Mouse (Mus musculus): ENCODE results near the gene Ndel1.

Ndel1 gene

GRCm38 (mm10) chr11:68871748-68872147 is at the start of gene Ndel1:
Ndel1 (minus strand) TSS chr11:68871858.
- in situ Hi-C loops (cut with MboI; ENCODE audit: low pct_unique_long_range_greater_than_20kb in 1 of 2, low sequenced_read_pairs in 2 of 2, unreplicated experiment in 1 of 2), result no loop called here

- in situ Hi-C loops (cut with MboI; ENCODE audit: low pct_unique_long_range_greater_than_20kb in 1 of 2, low sequenced_read_pairs in 2 of 2, unreplicated experiment in 1 of 2), result no loop called here
Observed at GRCm38 (mm10) chr11:68914566-68914965, 42.9 kb upstream of the Ndel1 start.

- in situ Hi-C loops (cut with MboI; ENCODE audit: low pct_unique_long_range_greater_than_20kb in 1 of 2, low sequenced_read_pairs in 2 of 2, unreplicated experiment in 1 of 2), result no loop called here
Observed at GRCm38 (mm10) chr11:68911531-68912177, 40.0 kb upstream of the Ndel1 start.

GRCm38 (mm10) chr11:68908846-68909503 is 37.3 kb upstream of the Ndel1 start:
- in situ Hi-C loops (cut with MboI; ENCODE audit: low pct_unique_long_range_greater_than_20kb in 1 of 2, low sequenced_read_pairs in 2 of 2, unreplicated experiment in 1 of 2), result loop anchor here in 1 of 2 experiments (5.0 kb wide), 1 partner anchor 78 kb away; no protein-coding TSS in a partner anchor

GRCm38 (mm10) chr11:68907251-68907650 is 35.6 kb upstream of the Ndel1 start:
- in situ Hi-C loops (cut with MboI; ENCODE audit: low pct_unique_long_range_greater_than_20kb in 1 of 2, low sequenced_read_pairs in 2 of 2, unreplicated experiment in 1 of 2), result loop anchor here in 1 of 2 experiments (5.0 kb wide), 1 partner anchor 80 kb away; no protein-coding TSS in a partner anchor

- in situ Hi-C loops (cut with MboI; ENCODE audit: low pct_unique_long_range_greater_than_20kb in 1 of 2, low sequenced_read_pairs in 2 of 2, unreplicated experiment in 1 of 2), result loop anchor here in 1 of 2 experiments (5.0 kb wide), 1 partner anchor 81 kb away; no protein-coding TSS in a partner anchor
Observed at GRCm38 (mm10) chr11:68906461-68906790, 34.8 kb upstream of the Ndel1 start.

- in situ Hi-C loops (cut with MboI; ENCODE audit: low pct_unique_long_range_greater_than_20kb in 1 of 2, low sequenced_read_pairs in 2 of 2, unreplicated experiment in 1 of 2), result loop anchor here in 1 of 2 experiments (5.0 kb wide), 1 partner anchor 81 kb away; no protein-coding TSS in a partner anchor
Observed at GRCm38 (mm10) chr11:68905665-68906460, 34.2 kb upstream of the Ndel1 start.

- in situ Hi-C loops (cut with MboI; ENCODE audit: low pct_unique_long_range_greater_than_20kb in 1 of 2, low sequenced_read_pairs in 2 of 2, unreplicated experiment in 1 of 2), result loop anchor here in 1 of 2 experiments (5.0 kb wide), 1 partner anchor 82 kb away; no protein-coding TSS in a partner anchor
Observed at GRCm38 (mm10) chr11:68905138-68905531, 33.5 kb upstream of the Ndel1 start.

- in situ Hi-C loops (cut with MboI; ENCODE audit: low pct_unique_long_range_greater_than_20kb in 1 of 2, low sequenced_read_pairs in 2 of 2, unreplicated experiment in 1 of 2), result loop anchor here (5.0 kb wide), 2 partner anchors 68 to 83 kb away; no protein-coding TSS in a partner anchor
Observed at GRCm38 (mm10) chr11:68904375-68905137, 32.9 kb upstream of the Ndel1 start.

- in situ Hi-C loops (cut with MboI; ENCODE audit: low pct_unique_long_range_greater_than_20kb in 1 of 2, low sequenced_read_pairs in 2 of 2, unreplicated experiment in 1 of 2), result loop anchor here in 1 of 2 experiments (5.0 kb wide), 1 partner anchor 69 kb away; no protein-coding TSS in a partner anchor
Observed at GRCm38 (mm10) chr11:68903775-68904174, 32.1 kb upstream of the Ndel1 start.

GRCm38 (mm10) chr11:68902823-68903222 is 31.2 kb upstream of the Ndel1 start:
- in situ Hi-C loops (cut with MboI; ENCODE audit: low pct_unique_long_range_greater_than_20kb in 1 of 2, low sequenced_read_pairs in 2 of 2, unreplicated experiment in 1 of 2), result loop anchor here in 1 of 2 experiments (5.0 kb wide), 1 partner anchor 69 kb away; no protein-coding TSS in a partner anchor

- in situ Hi-C loops (cut with MboI; ENCODE audit: low pct_unique_long_range_greater_than_20kb in 1 of 2, low sequenced_read_pairs in 2 of 2, unreplicated experiment in 1 of 2), result loop anchor here in 1 of 2 experiments (5.0 kb wide), 1 partner anchor 70 kb away; no protein-coding TSS in a partner anchor
Observed at GRCm38 (mm10) chr11:68902367-68902766, 30.7 kb upstream of the Ndel1 start.

- in situ Hi-C loops (cut with MboI; ENCODE audit: low pct_unique_long_range_greater_than_20kb in 1 of 2, low sequenced_read_pairs in 2 of 2, unreplicated experiment in 1 of 2), result loop anchor here in 1 of 2 experiments (5.0 kb wide), 1 partner anchor 70 kb away; no protein-coding TSS in a partner anchor
Observed at GRCm38 (mm10) chr11:68902047-68902364, 30.3 kb upstream of the Ndel1 start.

- in situ Hi-C loops (cut with MboI; ENCODE audit: low pct_unique_long_range_greater_than_20kb in 1 of 2, low sequenced_read_pairs in 2 of 2, unreplicated experiment in 1 of 2), result loop anchor here in 1 of 2 experiments (5.0 kb wide), 1 partner anchor 71 kb away; no protein-coding TSS in a partner anchor
Observed at GRCm38 (mm10) chr11:68901351-68902046, 29.8 kb upstream of the Ndel1 start, which contains the start of gene Rpl26. Rpl26 (plus strand) TSS chr11:68901583.

GRCm38 (mm10) chr11:68900519-68901350 is 29.1 kb upstream of the Ndel1 start:
- in situ Hi-C loops (cut with MboI; ENCODE audit: low pct_unique_long_range_greater_than_20kb in 1 of 2, low sequenced_read_pairs in 2 of 2, unreplicated experiment in 1 of 2), result loop anchor here in 1 of 2 experiments (5.0 kb wide), 1 partner anchor 72 kb away; no protein-coding TSS in a partner anchor

GRCm38 (mm10) chr11:68899815-68900214 is 28.2 kb upstream of the Ndel1 start:
- in situ Hi-C loops (cut with MboI; ENCODE audit: low pct_unique_long_range_greater_than_20kb in 1 of 2, low sequenced_read_pairs in 2 of 2, unreplicated experiment in 1 of 2), result loop anchor here in 1 of 2 experiments (5.0 kb wide), 1 partner anchor 72 kb away; no protein-coding TSS in a partner anchor

Data from mouse embryonic stem cell (cell line).